Mouse (Mus musculus) R1 (cell line): ENCODE data around the gene Map1lc3a.

ENCODE experiments used
- DNase-seq: peaks from one replicate; pipeline ENCODE4 v3.0.0-alpha.2; 2018; ENCODE audit warnings: low read depth, low spot score

The Map1lc3a gene

DNA sequence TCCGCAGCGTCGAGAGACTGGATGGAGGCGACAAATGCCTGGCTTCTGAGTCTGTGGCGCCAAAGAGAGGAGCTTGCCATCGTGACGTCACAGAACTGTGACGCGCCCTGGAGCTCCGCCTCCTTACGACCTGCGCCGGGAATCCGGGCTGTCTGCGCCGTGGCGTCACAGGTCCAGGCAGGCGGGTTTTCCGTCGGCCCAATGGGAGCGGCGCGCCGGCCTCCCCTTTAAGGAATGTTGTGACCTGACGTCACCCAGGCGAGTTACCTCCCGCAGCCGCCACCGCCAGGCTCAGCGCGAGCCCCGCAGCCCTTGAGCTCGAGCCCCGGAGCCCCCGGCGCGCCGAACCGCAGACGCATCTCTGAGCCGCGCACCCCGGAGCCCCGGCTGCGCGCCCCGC is at the start of gene Map1lc3a:
Map1lc3a (plus strand) TSS at position 103 of the 400 bp plus-strand sequence.
- peak; percentile 97 for DNase-seq

DNA sequence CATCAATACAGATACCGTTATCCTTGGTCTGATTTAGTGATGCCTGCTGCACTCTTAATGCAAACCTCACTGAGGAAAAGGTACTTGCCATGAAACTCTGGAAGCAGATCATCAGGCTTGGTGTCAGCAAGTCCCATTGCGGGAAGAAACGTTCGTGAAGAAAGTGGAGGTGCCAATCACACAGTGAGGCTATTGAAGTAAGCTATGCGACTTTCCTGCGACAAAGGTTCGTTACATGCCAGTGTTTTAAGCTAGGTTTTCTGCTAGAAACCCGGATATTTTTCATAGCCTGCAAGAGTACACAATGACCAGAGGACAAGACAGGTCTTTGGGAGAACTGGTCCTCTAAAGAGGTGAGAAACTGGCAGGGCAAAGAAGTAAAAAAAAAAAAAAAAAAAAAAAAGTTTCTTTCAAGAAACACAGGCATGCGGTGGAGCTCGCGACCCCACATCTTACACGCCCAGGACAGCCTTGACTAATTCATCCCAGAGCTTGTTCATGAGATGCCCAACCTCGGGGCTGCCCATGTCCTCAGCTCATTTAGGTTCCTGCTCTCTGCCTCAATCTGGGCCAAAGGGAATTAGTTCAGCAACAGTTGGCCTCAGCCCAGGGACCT is 40.2 kb upstream of the Map1lc3a start:
- no peak for DNase-seq

DNA sequence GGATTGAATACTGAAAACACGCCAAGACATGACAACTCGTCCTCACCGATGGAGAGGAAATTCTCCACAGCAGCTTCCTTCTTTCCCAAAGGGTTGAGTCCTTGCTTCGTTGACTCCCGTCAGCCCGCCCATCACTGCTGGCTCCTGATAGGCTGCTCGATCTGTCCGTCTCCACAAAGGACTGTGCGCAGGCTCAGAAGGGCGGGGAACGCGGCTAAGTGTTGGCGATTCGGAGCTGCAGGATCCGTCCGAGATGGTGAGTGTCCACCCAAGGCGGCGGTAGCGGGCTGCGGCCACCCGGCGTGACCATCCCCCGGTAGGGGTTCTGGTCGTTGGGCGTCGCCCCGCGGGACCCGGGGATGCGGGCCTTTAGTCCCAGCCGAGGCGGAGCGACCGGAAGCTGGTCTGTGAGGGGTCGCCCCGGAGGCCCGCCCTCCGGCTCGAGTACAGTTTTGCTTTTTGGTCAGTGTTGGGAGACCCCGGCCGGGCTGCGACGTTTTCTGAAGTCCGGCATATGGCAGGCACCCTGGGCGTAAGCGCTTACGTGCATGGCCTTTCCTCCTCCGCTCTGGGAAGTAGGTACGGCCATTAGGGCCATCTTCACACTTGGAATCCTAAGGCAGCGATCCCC is 39.6 kb upstream of the Map1lc3a start, which contains the start of gene Dynlrb1:
Dynlrb1 (plus strand) TSS at position 172 of the 631 bp plus-strand sequence.
- peak; percentile 98 for DNase-seq

DNA sequence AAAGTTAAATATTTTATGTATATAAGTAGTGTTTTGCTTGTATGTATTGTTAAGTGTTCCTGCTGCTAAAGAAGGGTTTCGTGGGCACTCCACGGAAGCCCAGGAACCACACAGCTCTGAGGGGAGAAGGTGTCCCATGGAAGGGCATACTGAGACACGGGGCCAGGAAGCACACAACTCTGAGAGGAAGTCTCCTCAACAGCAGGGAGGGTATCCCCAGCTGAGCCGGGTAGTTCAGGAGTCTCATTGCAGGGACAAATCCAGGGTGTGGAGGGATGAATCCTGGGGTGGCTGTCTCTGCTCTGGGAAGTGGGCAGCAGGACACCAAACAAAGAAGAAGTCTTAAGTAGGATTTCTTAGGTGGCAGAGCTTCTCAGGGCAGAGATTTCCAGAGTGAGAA is 38.8 kb upstream of the Map1lc3a start:
- DNase-seq = peak; percentile 16

DNA sequence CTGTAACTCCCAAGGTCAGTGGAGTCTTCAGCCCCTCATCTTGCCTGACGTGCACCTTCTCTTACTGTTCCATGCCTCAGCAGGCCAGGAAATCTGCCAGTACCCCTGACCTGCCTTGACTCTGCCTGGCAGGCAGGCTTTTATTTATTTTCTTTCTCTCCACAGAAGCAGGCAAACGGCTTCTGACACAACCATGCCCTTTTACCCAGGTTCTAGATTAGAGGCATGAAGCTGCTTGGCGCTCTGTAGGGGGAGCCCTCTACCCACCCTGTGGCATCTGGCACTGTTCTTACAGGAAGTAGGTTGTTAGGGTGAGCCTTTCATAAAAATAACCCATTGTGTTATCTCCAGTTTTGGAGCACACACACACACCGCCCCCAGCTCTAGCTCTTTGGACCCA is 35.2 kb upstream of the Map1lc3a start:
- DNase-seq = peak; percentile 23

DNA sequence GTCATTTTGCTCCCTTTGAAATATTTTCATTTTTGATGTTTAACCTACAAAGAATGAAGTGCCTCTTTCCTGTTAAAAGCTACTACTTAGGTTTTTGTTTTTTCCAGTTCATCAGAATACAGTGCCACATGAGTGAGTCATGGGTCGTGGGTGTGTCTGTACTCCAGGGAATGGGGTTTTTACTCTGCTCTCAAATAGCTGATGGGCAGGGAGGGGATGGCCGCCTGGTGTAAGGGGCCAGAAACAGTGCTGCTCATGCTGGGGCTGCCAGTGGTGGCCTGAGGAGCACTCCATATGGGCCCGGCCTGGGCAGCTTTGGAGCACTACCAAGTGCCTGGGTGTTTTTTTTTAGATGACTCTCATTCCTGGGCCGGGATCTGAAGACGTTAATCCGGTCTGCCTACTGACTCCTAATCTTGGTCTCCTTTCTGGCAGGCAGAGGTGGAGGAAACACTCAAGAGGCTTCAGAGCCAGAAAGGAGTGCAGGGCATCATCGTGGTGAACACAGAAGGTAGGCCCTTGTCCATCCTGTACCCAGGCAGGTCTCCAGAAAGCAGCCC is 33.7 kb upstream of the Map1lc3a start:
- DNase-seq = no peak

DNA sequence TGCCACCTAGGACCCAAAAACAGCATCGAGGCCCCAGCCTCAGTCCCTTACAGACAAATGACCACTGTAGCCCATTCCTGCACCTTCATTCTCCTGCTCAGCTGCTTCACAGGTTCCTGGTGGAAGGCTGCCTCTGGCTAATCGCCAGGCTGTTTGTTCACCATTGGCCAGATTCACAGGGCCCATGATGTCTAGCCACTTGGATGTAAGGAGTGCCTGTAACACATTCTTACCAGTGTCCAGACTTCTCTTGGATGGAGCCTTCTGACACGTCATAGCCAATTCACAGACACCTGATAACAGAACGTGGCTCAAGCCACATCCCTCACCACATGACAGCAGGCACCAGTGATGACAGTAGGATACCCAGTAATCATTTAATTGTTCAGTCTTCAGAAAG is 29.9 kb upstream of the Map1lc3a start:
- no peak for DNase-seq

DNA sequence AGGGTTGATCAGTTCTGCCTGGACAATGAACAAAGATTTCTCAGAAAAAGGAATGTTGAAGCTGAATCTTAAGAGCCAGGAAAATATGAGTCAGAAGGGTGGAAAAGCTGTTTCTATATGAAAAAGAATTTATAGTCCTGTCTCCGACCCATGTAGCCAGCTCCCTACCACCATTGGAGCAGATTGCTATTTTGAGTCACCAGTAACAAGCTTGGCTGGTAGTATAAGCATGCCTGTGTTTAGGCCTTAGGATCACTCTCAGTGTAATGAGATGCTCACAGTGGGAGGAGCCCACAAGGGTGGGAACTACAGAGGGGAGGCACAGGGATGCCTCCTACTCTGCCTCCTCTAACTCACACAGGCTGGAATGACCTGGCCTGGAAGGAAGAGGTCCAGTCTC is 27.9 kb upstream of the Map1lc3a start:
- no peak for DNase-seq

DNA sequence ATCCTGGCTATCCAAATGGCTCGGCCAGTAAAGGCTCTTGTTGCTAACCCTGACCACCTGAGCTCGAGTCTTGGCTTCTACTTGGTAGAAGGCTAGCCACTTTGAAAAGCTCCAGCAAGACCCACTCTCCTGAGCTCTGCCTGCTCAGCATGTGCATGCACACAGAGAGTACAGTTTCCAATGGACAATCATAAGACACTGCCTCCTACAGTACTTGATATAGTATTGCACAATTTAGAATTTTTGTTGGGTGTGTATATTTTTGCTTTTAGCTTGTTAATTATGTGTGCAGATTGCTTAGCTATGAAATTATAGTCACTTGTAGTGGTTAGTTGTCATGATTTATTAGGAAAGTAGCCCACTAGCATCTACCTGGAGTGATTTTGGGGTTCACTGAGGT is 27.4 kb upstream of the Map1lc3a start:
- no peak for DNase-seq

DNA sequence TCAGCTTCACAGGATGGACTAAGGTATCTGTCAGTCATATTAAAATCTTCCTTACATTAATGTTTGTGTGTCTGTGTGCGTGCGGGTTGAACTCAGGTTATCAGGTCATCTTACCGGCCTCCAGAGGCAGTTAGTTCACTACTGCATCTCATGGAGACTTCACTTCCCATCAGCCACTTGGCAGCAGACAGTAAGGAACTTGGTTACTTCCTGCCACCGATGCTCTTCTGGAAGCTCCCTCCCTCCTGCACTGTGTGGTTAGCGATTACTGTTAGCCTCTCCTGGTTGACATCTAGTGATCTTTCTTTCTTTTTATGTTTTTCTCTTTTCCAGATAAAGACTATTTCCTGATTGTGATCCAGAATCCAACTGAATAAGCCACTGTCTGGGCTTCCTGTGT is 26.5 kb upstream of the Map1lc3a start:
- no peak for DNase-seq

DNA sequence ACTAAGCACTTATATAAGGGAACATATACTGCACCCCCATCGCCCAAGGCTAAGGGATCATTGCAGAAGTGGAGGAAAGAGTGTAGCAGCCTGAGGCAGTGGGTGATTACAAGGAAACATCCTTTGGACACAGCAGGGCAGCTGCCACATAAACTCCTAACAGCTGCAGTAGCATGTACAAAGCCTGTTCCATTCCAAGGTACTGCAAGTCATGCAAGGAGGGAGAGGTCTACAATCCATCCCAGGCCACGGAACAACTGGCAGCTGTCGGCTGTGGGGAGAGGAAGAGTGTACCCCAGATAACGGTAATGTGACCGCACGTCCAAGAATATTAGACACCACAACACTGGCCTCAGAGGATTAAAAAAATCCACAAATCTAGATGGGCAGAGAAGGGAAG is 10.6 kb upstream of the Map1lc3a start:
- no peak for DNase-seq

DNA sequence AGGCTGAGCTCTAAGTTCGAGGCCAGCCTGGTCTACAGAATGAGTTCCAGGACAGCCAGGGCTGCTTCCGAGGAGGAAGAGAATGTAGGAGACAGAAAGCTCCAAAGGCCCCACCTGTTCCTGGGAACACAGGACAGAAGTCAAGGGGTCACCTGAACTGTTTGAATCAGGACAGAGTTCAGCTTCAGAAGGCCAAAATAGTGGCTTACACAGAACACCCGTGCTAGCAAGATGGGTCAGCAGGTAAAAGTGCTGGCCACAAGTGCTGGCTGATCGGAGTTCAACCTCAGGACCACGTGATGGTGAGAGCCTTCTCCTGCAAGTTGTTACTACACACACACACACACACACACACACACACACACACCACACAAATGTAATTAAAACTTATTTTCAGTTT is 9.2 kb upstream of the Map1lc3a start:
- DNase-seq = no peak

DNA sequence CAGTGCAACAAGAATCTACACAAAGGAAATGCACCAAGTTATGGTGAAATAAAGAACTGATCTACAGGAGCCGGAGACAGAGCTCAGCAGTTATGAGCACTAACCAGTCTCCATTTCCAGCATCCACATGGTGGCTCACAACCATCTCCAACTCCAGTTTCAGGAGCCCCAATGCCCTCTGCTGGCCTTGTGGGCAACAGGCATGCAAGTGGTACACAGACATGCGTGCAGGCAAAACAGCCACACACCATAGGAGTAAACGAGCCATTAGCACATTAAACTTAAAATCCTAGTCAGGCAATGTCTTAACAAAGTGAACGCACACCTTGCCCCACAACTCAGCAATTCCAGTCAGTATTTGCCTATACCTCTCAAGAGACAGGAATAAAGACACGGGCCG is 4.1 kb upstream of the Map1lc3a start:
- peak; percentile 84 for DNase-seq

DNA sequence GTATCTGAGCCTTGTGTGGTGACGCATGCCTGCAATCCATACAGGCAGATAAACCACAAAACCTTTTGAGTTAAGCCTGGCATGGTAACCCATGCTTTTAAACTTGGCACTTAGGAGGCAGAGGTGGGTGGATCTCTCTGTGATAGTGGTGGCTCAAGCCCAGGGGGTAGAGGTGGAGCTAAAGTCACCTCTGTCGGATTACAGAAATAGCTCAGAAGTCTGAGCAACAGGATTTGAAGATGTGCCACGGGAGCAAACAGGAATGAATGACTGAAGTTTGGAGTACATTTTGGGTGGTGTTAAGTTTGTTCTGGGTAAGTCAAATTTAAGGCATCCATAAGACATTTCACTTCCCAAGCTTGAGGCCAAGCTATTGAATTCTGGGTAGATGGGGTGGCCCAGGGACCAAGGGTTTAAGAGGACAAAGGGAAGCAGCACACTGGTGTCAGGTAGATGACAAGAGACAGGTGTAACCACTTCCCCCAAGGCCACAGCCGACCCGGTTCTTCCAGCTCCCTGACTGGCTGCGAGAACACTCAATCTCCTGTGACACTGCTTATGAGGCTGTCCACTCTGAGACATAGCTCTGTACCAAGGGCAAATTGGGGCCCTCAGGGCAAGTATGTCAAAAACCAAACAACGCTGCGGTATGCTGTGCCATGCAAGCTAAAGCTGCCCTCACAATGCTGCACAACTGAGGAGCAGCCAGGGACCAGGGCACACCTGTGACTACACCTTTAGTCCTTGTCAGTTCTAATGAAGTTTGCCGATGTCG is 3.5 kb upstream of the Map1lc3a start:
- no peak for DNase-seq

DNA sequence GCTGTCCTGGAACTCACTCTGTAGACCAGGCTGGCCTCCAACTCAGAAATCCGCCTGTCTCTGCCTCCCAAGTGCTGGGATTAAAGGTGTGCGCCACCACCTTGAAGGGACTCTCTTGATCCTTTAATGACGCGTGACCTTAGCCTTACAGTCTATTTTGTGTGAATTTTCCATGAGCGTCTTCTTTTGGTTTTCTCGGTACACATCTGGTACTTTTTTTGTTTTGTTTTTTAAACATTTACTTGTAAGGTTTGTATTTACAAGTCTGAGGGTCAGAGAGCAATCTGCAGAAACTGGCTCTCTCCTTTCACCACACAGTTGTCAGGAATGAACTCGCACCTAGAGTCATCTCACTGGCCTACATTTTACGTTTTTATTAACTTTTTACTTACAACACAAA is 2.5 kb upstream of the Map1lc3a start:
- no peak for DNase-seq

DNA sequence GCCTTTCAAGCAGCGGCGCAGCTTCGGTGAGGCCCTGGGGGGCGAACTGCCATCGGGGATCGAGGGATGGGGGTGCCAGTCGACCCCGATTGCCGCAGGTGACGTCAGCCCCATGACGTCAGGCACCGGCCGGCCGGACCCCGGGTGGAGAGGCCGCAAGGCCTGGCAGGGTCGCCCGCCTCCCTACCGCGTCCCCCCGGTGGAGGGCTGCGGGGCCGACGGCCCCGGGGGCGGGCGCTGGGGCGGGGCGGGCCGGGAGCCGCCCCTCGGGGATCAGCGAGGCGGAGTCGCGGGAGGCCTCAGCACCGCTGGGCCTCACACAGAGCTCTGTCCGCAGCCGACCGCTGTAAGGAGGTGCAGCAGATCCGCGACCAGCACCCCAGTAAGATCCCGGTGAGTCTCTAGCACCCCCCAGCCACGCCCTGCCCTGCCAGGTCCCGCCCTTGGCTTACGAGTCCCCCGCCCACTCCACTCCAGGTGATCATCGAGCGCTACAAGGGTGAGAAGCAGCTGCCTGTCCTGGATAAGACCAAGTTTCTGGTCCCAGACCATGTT is 601 bp downstream of the Map1lc3a start:
- peak; percentile 77 for DNase-seq

DNA sequence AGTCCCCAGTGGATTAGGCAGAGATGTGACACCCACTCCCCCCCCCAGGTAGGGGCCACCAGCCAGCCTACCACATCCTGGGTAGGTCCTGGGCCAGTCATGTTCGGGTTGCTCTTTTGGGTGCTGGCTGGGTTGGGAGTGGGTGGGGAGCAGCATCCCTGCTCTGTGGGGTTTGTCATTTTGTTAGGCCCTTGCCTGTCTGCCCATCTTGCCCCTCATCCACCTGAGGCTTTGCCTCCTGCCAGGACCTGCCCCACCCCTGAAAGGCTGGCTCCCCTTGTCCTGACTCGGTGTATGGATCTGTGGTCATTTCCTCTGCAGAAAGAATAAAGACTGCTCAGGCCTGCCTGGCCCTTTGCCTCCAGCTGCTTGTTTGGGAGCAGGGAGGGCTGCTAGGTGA is 1.6 kb downstream of the Map1lc3a start:
- no peak for DNase-seq

DNA sequence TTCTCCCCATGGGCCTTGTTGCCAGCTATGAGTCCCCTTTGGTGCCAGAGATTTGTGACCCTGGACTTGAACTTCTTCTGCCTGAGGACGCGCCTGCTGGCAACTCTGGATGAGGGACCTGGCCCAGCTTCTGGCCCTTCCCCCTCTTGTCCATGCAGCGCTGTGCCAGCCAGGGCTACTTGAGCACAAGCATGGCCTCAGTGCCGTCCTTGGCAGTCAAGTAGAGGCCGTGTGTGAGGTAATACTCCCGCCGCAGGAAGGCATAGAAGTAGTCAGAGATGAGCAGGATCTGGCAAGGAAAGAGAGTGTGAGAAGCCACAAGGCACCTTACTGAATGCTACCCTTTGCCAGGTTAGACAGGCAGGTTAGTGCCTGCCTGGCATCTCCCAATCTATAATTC is 2.3 kb downstream of the Map1lc3a start:
- no peak for DNase-seq

DNA sequence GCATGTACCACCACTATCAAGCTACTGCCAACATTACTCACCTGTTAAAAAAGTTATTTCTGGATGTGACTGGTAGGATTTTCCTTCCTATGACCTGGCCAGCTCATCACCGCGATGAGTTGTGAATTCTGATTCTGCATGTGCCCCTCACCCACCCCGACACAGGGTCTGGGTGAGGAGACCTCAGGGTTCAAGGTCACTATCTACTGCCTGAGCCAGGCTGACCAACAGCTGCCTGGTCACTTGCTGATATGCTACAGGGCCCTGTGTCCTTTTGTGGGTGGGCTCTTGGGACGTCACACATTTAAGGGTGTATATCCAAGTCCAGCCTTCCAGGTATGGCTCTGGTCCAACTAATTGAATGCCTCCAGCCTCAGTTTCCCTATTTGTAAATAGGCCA is 3.1 kb downstream of the Map1lc3a start:
- no peak for DNase-seq

DNA sequence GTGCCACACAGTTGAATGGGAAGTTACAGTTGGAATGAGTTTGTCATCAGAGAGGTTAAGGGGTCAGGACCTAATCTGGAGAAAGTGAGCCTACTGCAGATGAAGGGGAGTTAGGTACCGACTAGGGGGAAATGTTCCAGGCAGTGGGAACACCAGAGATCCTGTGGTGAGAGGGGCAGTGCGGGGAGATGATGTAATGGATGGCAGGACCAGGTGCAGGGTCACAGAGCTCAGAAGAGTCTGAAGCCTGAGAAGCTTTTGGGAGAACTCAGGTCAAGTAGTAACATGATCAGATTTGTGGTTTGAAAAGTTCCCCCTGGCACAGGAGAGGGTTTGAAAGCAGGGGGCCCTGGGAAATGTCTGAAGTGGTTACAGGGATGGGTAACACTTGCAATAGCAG is 4.0 kb downstream of the Map1lc3a start:
- DNase-seq = no peak

DNA sequence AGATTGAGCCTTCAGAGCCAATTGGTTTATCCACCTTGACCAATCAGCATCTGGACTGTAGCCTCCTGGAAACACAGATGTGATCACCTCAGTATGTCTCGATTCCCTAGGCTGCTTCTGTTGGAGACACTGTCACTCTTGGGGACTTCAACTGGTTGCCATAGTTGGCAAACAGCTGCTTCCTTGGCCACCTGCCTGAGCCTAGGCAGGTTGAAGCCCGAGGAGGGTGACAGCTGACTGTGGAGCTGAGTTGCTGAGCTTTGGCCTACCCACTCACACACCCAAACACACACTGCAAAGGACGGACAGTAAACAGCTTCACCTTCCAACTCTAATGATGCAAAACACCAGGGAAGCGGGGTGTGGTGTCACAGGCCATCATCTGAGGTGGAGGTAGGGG is 7.7 kb downstream of the Map1lc3a start:
- DNase-seq = no peak

DNA sequence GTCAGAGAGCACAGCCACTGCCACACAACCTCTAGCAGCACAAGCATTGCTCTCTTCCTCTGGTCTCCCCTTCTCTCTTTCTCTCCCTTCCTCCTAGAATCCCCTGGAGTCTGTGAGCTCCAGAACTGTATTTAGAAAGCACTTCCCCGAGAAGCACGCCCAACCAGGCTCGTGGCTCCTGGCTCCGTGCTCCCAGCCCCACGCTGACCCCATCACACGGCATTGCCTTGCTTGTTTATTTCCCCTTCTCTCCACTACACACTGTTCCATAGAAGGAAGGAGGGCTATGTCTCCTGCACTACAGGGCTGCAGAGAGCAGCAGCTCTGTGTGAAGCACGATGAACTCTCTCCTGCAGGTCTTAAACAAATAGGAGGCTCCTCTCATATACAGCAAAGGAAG is 8.6 kb downstream of the Map1lc3a start:
- DNase-seq = no peak
